Mouse (Mus musculus) forebrain, embryonic 14.5 days (tissue): Measurements from ENCODE around the gene Adgrg4. TPM values are rescaled to one million over a fixed set of nuclear protein-coding genes. Genes with fewer than 3 reads are reported as not detected.

ENCODE experiments used
- polyA plus RNA-seq: library from polyadenylated mRNA; unstranded; fragments of >200 nt; fragmentation: Nextera tagmentation; extraction: Ambion mirVana; gene quantifications from 2 replicates; pipeline ENCODE4 v1.2.1, GENCODE M21; 2014

The Adgrg4 gene
- polyA plus RNA-seq, 1 experiment from 2014 or later: not detected

Other genes starting within 250 kb of the Adgrg4 start
- gene Fhl1, start 138.4 kb upstream of the Adgrg4 start, polyA plus RNA-seq: 141 and 157 TPM in 2 replicates
- 0.48 and 0.90 TPM in 2 replicates for gene Map7d3, start 47.8 kb upstream of the Adgrg4 start, polyA plus RNA-seq
- gene Brs3, start 172.9 kb downstream of the Adgrg4 start, polyA plus RNA-seq: 0.42 and 0.57 TPM in 2 replicates
- gene Htatsf1, start 183.4 kb downstream of the Adgrg4 start, polyA plus RNA-seq: 78.1 and 80.3 TPM in 2 replicates
- not detected in 2 replicates for gene Vgll1, start 217.9 kb downstream of the Adgrg4 start, polyA plus RNA-seq